Mouse (Mus musculus): ENCODE results near the gene Smim11.

DNA sequence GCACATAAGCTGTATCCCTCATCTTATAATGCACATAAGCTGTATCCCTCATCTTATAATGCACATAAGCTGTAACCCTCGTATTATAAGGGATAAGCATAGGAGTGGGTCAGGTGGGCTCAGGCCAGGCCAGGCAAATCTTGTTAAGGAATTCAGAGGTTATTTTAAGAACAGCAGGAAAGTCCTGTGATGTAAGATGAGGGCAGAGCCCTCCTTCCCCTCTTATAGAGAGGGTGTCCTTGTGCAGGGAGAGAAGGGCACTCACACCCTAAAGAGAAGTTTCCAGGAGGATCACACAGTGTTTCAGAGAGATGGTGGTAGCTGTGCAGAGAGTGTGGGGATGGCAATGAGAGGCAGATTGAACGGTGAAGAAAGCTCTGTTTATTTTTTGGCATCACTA lies 5.8 kb upstream of the Smim11 start:
- TF ChIP-seq CTCF (IDR thresholded peaks at IDR 0.05; ENCODE audit: control insufficient read depth, insufficient read depth, insufficient replicate concordance, low read depth, low read length) (no peak), POLR2A (IDR thresholded peaks at IDR 0.05; ENCODE audit: control insufficient read depth, low read depth, low read length) (no peak)
